Mouse (Mus musculus) heart, adult 2 months (tissue): ENCODE measurements at regions not wholly inside any gene's neighbourhood (a gene's known extent, or its start where the extent isn't known, plus 50 kb on each side); places are given as distances from the start of the nearest gene placed in this dataset.

ENCODE experiments used
- DNase-seq, 2 experiments: peaks; one replicate each; pipeline ENCODE4 v3.0.0; 2021
- H3K27ac ChIP-seq: fragments of 200-600 bp; 2 replicates; pipeline ENCODE4 v1.8.1; 2022
- H3K27me3 ChIP-seq: fragments of 200-500 bp; 2 replicates; pipeline ENCODE4 v1.6.1; 2012; ENCODE audit warnings: mild to moderate bottlenecking, low read length, inconsistent platforms, mixed read lengths; ENCODE audit not compliant: control insufficient read depth, insufficient read depth
- H3K36me3 ChIP-seq: fragments of 200-500 bp; 2 replicates; pipeline ENCODE4 v1.6.1; 2012; ENCODE audit warnings: low read length, inconsistent platforms; ENCODE audit not compliant: control insufficient read depth, insufficient read depth
- H3K4me1 ChIP-seq: fragments of 200-500 bp; 2 replicates; pipeline ENCODE4 v1.6.1; 2011; ENCODE audit warnings: low read length; ENCODE audit not compliant: control insufficient read depth, insufficient read depth
- H3K4me3 ChIP-seq: fragments of 200-600 bp; 2 replicates; pipeline ENCODE4 v1.8.1; 2022
- H3K79me2 ChIP-seq: fragments of 200-500 bp; replicated peaks from 2 replicates; pipeline ENCODE4 v1.6.1; 2012; ENCODE audit warnings: mild to moderate bottlenecking, inconsistent platforms, low read length, moderate library complexity, mixed read lengths; ENCODE audit not compliant: control insufficient read depth, insufficient read depth
- H3K9ac ChIP-seq: fragments of 200-500 bp; 2 replicates; pipeline ENCODE4 v1.6.1; 2012; ENCODE audit warnings: low read depth, mild to moderate bottlenecking, control low read depth, inconsistent platforms, low read length, mixed read lengths
- CTCF ChIP-seq: fragments of 200-600 bp; IDR thresholded peaks from 2 replicates; pipeline ENCODE4 v1.8.1; 2022; ENCODE audit warnings: antibody characterized with exemption, mild to moderate bottlenecking, moderate library complexity
- EP300 ChIP-seq: fragments of 200-500 bp; IDR thresholded peaks from 2 replicates; pipeline ENCODE4 v1.6.1; 2011; ENCODE audit warnings: low read depth, low read length, control low read depth; ENCODE audit not compliant: insufficient read depth
- POLR2A ChIP-seq: fragments of 200-500 bp; IDR thresholded peaks from 2 replicates; pipeline ENCODE4 v1.6.1; 2011; ENCODE audit warnings: mild to moderate bottlenecking, low read depth, low read length, control low read depth; ENCODE audit not compliant: insufficient read depth
- WGBS: fragments of 180-500 bp; shearing (Covaris S2); methylation state at CpG from one replicate; pipeline ENCODE4 v1.1.7; 2018; 5-methylcytosine and 5-hydroxymethylcytosine counted together
- intact Hi-C: fragments of 180-260 bp; cut with DNase I; formaldehyde crosslinking; loops from one replicate; pipeline ENCODE4 v1.15.1; 2025

DNA sequence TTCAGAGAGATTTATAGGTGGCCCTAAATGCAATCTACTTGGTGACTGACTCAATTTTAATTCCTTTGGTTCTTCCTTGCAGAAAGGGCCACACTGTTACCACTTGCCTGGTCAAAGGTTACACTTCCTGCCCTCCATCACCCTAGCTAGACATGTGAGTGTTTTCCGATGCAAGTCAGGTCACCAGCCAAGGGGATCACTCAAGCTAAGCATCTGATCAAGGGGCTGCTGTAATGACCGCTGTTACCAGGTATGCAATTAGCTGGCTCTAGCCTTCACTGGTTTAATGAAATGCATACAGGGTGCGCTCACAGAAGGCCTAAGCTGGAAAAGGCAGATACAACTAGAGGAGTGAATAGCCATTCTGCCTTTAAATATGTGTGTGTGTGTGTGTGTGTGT is 105.1 kb downstream of the Mtx2 start:
- Histone ChIP-seq H3K36me3 (no peaks in the 10 kb centered on the region), H3K4me1 (peaks cover 3% of the 10 kb centered on the region), H3K27me3 (no peaks in the 10 kb centered on the region), H3K9ac (no peak overlapping the region), H3K27ac (no peak overlapping the region), H3K79me2 (no peaks in the 10 kb centered on the region), H3K4me3 (no peak overlapping the region)
- DNase-seq = no peak
- intact Hi-C loops = no loop called here
- TF ChIP-seq EP300 (no peak), CTCF (no peak), POLR2A (no peak)
- 84% methylated on average over 3 of the region's 3 CpGs for WGBS

DNA sequence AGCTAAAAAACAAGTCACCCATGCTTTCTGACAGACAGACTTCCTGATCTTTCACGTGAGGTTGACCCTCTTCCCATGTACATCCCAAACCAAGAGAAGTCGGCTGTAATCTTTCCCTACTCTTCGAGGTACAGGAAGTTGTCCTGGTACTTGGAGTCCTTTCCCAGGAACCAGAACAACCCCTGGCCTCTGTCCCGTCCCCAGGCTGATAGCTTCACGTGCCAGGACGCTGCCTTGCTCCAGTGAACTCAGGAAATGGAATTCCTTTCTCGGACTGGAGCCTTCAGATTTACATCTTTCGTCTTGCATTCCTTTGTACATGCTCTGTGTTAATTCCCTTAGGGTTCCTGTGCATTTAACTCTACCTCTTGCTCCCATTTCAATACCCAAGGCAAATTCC is 107.6 kb downstream of the Mtx2 start:
- 7% methylated on average over 8 of the region's 8 CpGs for WGBS
- peak; percentile 44; the same call in 1 of the 2 replicates for TF ChIP-seq EP300
- no peak for TF ChIP-seq CTCF
- no peak for TF ChIP-seq POLR2A
- H3K79me2 ChIP-seq = no peaks in the 10 kb centered on the region
- H3K9ac ChIP-seq = no peak overlapping the region
- no peak overlapping the region for H3K27ac ChIP-seq
- H3K4me1 ChIP-seq = peaks cover 3% of the 10 kb centered on the region
- intact Hi-C loops = no loop called here
- H3K4me3 ChIP-seq = no peak overlapping the region
- no peaks in the 10 kb centered on the region for H3K27me3 ChIP-seq
- H3K36me3 ChIP-seq = no peaks in the 10 kb centered on the region
- peak; percentile 43 to 55 for DNase-seq

DNA sequence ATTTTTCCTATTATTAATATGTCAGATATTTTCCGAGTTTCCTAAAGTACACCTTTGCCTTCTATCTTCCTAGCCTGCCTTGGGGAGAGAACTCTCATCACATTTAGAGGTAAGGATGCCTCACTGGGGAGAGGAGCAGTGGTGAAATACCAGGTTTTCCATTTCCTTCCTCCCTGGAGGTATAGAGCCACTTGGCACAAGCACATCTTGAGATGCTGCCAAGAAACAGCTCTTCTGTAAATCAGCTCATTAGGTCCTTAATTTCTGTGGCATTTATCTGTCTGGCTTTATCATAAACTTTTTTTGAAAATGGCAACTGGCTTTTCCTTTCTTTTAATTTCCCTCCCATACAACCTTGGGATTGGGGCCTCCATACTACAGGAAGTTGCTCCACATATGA is 108.2 kb downstream of the Mtx2 start:
- Histone ChIP-seq H3K4me1 (peaks cover 3% of the 10 kb centered on the region), H3K79me2 (no peaks in the 10 kb centered on the region), H3K36me3 (no peaks in the 10 kb centered on the region), H3K27ac (no peak overlapping the region), H3K9ac (no peak overlapping the region), H3K4me3 (no peak overlapping the region), H3K27me3 (no peaks in the 10 kb centered on the region)
- WGBS = 87% methylated on average over 1 of the region's 1 CpGs
- no peak for DNase-seq
- intact Hi-C loops = no loop called here
- TF ChIP-seq EP300 = no peak
- TF ChIP-seq POLR2A = no peak
- no peak for TF ChIP-seq CTCF

DNA sequence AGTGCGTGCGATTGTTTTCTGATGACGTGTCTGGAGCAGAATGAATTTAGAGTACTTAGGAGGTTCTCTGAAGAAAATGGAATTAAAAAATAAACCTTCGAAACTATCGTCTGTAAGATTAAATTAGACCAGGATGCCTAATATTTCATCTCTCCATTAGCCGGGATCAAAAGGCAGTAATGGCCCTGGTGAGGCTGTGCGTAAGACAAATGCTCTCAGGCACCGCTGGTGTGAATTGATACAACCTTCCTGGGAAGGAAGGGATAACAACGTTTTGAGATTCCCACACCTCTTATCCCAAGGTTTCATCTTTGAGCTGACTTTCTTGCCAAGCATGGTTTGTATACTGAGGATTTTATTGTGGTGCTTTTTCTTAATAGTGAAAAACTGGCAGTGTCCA is 113.1 kb downstream of the Mtx2 start:
- 81% methylated on average over 9 of the region's 9 CpGs for WGBS
- H3K9ac ChIP-seq = no peak overlapping the region
- no peak for DNase-seq
- H3K36me3 ChIP-seq = no peaks in the 10 kb centered on the region
- H3K4me3 ChIP-seq = no peak overlapping the region
- intact Hi-C loops = no loop called here
- H3K27me3 ChIP-seq = no peaks in the 10 kb centered on the region
- no peaks in the 10 kb centered on the region for H3K79me2 ChIP-seq
- H3K4me1 ChIP-seq = no peaks in the 10 kb centered on the region
- no peak for TF ChIP-seq POLR2A
- TF ChIP-seq CTCF = no peak
- TF ChIP-seq EP300 = no peak
- no peak overlapping the region for H3K27ac ChIP-seq

DNA sequence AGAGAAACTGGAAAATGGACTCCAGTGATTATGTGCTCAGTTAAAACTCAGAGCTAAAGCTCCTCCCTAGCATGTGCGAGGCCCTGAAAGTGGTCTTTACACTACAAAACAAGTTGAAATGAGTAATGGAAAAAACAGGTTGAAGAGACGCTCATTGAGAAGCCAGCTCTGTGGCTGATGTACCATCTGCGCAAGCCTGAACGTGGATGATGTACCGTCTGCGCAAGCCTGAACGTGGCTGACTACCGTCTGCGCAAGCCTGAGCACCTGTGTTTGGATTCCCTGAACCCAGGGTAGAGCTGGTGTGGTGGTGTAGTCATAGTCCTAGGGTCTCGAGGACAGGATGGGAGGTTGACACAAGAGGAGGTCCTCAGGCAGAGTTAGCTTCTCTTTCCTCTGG is 116.4 kb downstream of the Mtx2 start:
- Histone ChIP-seq H3K4me3 (no peak overlapping the region), H3K79me2 (no peaks in the 10 kb centered on the region), H3K9ac (no peak overlapping the region), H3K36me3 (no peaks in the 10 kb centered on the region), H3K4me1 (no peaks in the 10 kb centered on the region), H3K27ac (no peak overlapping the region), H3K27me3 (no peaks in the 10 kb centered on the region)
- 93% methylated on average over 10 of the region's 10 CpGs for WGBS
- DNase-seq = no peak
- TF ChIP-seq POLR2A (no peak), CTCF (no peak), EP300 (no peak)
- intact Hi-C loops = no loop called here

DNA sequence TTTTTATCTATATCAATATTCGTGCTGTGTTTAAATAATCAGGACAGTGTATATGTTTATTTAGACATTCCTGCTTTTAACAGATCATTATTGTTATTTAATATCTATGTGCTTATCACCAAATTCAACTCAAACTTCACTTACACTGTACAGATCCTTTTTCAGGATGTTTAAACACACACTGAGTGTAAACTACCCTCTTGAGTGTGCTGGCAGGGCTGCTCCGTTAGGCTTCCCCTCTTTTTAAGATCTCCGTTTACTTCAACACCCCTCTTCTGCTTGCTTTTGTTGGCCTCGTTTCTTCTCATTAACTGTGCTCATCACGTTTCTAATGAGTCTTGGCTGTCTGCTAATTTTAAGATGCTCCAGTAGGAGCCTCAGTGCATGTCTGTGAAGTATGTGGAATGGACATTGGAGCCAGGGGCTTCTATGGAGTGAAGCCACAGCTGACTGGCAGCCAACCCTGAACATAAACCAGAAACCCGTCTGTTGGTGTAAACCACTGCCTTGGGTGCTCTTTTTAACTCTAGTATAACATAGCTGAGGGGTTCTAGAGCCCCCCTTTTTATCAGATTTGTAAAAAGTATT is 117.1 kb downstream of the Mtx2 start:
- TF ChIP-seq CTCF (no peak), POLR2A (no peak), EP300 (no peak)
- H3K4me3 ChIP-seq = no peak overlapping the region
- no peaks in the 10 kb centered on the region for H3K27me3 ChIP-seq
- intact Hi-C loops = no loop called here
- 61% methylated on average over 6 of the region's 6 CpGs for WGBS
- no peak overlapping the region for H3K9ac ChIP-seq
- H3K27ac ChIP-seq = no peak overlapping the region
- H3K79me2 ChIP-seq = no peaks in the 10 kb centered on the region
- DNase-seq = no peak
- H3K36me3 ChIP-seq = no peaks in the 10 kb centered on the region
- H3K4me1 ChIP-seq = no peaks in the 10 kb centered on the region
